Mouse (Mus musculus) retina, postnatal 7 days (tissue): ENCODE measurements around the gene Prdm16.
A peak's percentile ranks its signal among the peaks of the same experiment; 100 is the strongest.

Experiments used
- DNase-seq: peaks from one replicate; pipeline ENCODE4 v3.0.0-alpha.2; 2012; ENCODE audit warnings: low read depth, low spot score

Gene Prdm16

GRCm38 (mm10) chr4:154424681-154425080, 212.0 kb downstream of the Prdm16 start:
- no peak for DNase-seq

- no peak for DNase-seq
These were observed 214.2 kb downstream of the Prdm16 start for GRCm38 (mm10) chr4:154422431-154422913.

DNA sequence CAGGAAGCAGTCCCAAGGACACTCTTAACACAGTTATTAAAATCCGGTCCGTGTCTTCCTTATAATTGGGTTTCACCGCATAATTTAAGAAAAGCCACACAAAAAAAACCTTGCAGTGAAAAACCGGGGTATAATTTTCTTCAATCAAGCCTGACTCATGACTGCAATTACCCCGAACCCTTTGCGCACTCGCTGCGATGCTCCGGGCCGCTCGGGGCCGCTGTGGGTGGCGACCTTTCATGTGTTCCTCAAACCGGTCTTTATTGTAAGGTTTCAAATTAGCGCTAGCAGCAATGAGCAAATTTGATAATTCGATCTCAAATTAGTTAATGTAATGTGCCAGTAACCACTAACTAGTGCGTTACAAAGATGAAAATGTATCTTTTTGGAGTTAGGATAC, 215.9 kb downstream of the Prdm16 start:
- DNase-seq: no peak

- no peak for DNase-seq
These were observed 216.9 kb downstream of the Prdm16 start for GRCm38 (mm10) chr4:154419766-154420165.

DNA sequence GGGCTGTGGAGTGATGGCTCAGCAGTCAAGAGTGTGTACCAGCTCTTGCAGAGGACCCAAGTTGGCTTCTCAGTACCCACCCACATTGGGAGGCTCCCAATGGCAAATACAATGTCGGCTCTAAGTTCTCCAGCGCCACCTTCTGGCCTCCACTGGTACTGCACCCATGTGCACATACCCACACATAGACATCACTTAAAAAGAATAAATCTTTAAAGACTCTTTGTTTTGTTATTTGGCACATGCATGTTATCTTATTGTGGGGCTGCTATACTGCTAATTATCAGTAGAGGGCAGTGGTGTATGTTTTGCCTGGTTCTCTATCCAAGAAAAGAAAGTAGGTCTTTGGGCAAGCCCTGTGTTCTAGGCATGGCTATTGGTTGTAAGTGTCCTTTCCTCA, 217.7 kb downstream of the Prdm16 start:
- DNase-seq: no peak

DNA sequence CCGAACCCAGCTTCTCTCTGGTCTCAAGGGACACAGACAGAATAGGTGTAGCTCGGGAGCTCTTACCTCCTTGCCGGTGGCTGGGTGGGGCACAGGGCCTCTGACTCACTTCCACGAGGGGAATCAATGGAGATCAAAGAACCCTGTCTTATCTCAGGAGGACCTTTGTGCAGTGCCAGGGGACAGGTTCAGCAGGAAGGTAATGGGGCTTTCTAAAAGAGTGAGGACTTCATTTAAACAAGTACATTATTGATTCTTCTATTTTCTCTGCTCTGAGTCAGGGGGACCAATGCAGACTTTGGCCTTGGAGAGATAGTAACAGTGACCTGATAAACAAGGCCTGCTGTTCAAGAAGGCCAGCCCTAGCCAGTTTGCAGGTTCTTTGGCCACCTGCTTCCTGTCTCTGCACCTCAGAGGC, 218.3 kb downstream of the Prdm16 start:
- DNase-seq: no peak

DNA sequence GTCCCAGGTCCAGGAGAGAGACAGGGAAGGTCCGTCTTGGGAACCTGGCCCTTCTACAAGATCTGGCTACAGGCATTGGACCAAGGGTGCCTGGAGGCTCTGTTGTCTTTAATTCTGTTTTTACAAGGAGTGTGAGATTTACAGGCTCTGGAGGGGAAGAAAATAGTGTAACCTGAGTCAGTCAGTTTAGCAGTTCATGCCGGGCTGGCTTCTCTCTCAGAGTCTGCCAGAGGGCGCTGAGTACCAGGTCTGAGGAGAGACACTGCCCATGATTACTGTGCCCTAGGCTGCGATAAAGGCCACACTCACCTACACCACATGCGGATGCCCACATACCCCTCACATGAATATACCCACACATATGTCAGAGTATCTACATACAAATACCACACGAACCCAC, 219.9 kb downstream of the Prdm16 start:
- no peak for DNase-seq

DNA sequence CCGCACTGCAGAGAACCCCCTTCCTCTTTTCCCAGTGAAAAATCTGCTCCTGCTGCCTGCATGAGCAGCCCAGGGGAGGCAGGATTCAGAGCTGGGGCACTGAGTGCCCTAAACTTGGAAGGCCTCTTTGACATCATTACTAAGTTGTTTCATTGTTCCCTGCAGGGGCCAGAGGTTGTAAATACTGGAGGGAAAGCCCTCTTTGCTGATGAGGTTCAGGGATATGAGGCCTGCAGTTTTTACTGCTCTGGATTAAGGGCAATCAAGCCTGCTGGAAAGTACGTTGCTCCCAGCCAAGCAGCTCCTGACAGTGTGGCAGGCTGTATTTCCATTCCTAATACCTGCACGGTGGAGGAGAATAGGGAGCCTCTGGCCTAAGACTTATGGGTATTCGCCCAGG, 221.8 kb downstream of the Prdm16 start:
- DNase-seq: no peak

GRCm38 (mm10) chr4:154410559-154410958, 226.1 kb downstream of the Prdm16 start:
- no peak for DNase-seq

DNA sequence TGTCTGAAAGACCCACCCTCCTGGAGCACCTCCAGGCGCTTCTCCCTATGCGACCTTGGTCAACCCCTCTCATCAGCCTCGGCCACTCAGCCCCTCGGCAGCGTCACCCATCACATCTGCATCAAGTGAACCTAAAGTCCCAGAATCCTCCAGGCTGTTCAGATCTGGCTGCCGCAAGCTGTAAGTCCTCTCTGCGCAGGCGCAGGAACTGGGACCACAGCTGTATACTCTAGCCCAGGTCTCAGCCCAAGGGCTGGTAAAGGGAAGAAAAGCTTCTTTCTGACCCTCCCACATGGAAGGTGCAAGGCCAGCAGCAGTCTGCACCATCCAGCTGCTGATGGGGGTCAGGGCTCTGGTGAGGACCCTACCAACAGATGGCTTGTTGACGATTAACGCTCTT, 226.8 kb downstream of the Prdm16 start:
- DNase-seq: no peak

GRCm38 (mm10) chr4:154409237-154409721, 227.4 kb downstream of the Prdm16 start:
- peak; percentile 14 for DNase-seq

- DNase-seq: no peak
These were observed 233.7 kb downstream of the Prdm16 start for GRCm38 (mm10) chr4:154402948-154403347.

- no peak for DNase-seq
These were observed 234.4 kb downstream of the Prdm16 start for GRCm38 (mm10) chr4:154401982-154402932.

GRCm38 (mm10) chr4:154401379-154401778, 235.3 kb downstream of the Prdm16 start:
- DNase-seq: no peak

DNA sequence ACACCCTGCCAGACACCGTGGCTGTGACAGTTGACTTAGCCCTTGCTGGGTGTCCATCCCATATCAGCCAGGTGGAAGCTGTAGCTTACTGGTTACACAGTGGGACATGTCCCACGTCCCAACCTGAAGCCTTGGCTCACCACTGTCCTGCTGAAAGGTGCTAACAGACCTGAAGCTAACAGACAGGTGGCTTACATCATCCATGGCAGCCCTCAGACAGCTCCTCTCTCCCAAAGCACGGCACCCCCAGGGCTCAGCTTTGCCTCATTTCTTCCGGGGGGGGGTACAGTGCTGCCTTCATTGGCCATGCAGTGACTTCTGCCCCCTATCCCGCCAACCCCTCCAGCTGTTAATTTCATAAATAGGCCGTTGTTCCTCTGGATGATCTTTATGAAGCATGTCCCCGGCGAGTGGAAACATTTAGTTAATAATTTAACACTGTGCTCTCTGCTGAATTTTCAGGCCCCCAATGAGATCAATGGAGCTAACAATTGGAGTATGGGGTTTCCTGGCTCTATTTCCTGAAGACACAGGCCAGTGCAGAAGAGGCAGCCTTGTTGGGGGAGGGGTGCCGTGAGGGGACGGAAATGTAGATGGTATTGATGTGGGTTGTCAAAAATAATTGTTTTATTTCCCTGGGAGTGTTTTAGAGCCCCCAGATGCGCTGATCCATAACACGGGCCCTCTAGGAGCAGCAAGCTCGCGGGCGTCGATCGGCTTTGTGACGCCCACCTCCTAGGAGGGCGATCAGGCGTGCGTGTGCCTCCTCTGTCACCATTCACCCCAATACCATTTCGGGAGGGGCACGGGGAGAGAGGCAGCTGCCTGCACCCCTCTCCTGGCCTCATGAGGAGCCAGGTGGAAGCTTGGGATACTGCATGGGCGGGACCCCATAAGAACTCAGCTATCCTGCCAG, 236.2 kb downstream of the Prdm16 start:
- DNase-seq: no peak

DNA sequence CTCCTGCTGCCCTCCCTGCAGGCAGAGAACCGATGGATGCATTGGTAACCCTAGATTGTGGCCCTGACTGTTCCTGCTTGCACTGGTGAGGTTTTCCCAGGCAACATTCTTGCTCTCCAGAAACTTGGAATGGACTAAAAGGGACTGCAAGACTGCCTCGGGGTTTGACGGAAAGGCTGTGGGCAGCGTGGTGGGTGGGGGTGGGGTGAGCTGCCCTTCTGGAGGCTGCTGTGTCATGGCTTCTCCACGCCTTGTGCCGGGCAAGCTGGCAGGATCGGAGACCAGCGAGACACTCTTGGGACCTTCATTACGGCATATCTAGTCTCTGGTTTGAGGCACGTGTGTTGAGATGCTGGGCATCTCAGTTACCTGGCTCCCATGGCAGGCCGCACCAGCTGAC, 237.0 kb downstream of the Prdm16 start:
- DNase-seq: no peak

- DNase-seq: no peak
These were observed 239.9 kb downstream of the Prdm16 start for GRCm38 (mm10) chr4:154396652-154397301.

- no peak for DNase-seq
These were observed 242.4 kb downstream of the Prdm16 start for GRCm38 (mm10) chr4:154394123-154394722.

GRCm38 (mm10) chr4:154393196-154394122, 243.2 kb downstream of the Prdm16 start:
- DNase-seq: no peak

DNA sequence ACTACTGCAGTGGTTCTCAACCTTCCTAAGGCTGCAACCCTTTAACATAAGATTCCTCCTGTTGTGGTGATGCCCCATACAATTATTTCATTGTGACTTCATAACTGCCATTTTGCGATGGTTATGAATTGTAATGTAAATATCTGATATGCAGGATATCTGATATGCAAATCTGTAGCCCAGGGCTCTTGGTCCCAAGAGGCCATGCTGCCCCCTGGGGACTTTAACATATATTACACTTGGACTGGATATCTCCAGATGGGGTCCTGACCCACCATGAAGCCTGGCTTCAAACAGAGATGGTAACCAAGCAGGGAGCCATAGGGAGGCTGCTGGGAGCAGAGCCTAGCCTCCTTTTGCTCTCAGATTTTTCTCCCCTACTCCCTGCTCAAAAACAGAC, 244.0 kb downstream of the Prdm16 start:
- DNase-seq: no peak
